Comparison of ENCODE assay signal across 10 mouse cellular contexts in the genomic region with DNA sequence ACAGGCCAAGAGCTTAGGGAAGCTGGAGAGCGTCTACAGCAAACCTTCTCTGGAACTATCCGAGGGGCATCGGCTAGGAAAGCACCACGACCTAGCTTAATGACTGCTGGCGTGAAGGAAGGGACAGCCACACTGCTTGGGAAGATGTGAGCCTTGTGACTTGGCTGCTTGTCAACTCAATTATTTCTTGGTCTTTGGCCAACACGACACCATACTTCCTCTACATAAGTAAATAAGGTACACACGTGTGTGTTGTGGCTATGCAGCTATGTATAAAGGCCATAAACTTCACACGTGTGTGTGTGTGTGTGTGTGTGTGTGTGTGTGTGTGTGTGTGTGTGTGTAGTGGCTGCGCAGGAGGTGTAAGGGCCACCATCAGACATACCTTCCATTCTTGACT.
DNase-seq lines count a peak whose midpoint lies in the region; ATAC-seq and TF ChIP-seq lines count a peak whose summit lies in the region.
"Had no signal": no experiment of that assay in that cellular context is flagged by ENCODE, and none has a peak within 500 bp of the region (broad histone marks: within the 10 kb centered on the region; RNA-seq: fewer than 3 reads in every experiment).

No protein-coding gene starts in this region.

- no peak overlapping the region for H3K4me2 ChIP-seq in lung, embryonic 15.5 days
- H3K4me2 ChIP-seq: liver, embryonic 15.5 days had no signal

- peaks cover 18% of the 10 kb centered on the region for H3K4me1 ChIP-seq in lung, embryonic 15.5 days
- 0 out of 2 replicates have a peak, but pooled peaks cover 2% of the 10 kb centered on the region for H3K4me1 ChIP-seq in lung, adult 2 months (ENCODE audit: control insufficient read depth, insufficient read depth, low read length)
- H3K4me1 ChIP-seq: liver, embryonic 15.5 days had no signal

- no peak overlapping the region for H3K4me3 ChIP-seq in lung, embryonic 15.5 days
- no peak overlapping the region for H3K4me3 ChIP-seq in lung, adult 2 months (replicated peaks; ENCODE audit: extremely low read depth, low read depth, low read length)
- H3K4me3 ChIP-seq: liver, embryonic 15.5 days had no signal

- no peak for TF ChIP-seq CTCF in lung, adult 2 months (IDR thresholded peaks at IDR 0.05; ENCODE audit: insufficient read depth, low read length)

- no peaks in the 10 kb centered on the region for H3K36me3 ChIP-seq in lung, embryonic 15.5 days
- H3K36me3 ChIP-seq: liver, embryonic 15.5 days had no signal

- intact Hi-C loops in heart, postnatal 25 days (cut with DNase I): no loop called here

- H3K9me3 ChIP-seq in lung, embryonic 15.5 days: no peaks in the 10 kb centered on the region
- H3K9me3 ChIP-seq: liver, embryonic 15.5 days had no signal

- H3K27me3 ChIP-seq in lung, embryonic 15.5 days: no peaks in the 10 kb centered on the region
- H3K27me3 ChIP-seq: liver, embryonic 15.5 days had no signal

- H3K9ac ChIP-seq in lung, embryonic 15.5 days: no peak overlapping the region
- H3K9ac ChIP-seq: liver, embryonic 15.5 days had no signal

- peak; percentile 53; the same call in 1 of the 2 replicates for ATAC-seq in lung, embryonic 15.5 days (ENCODE audit: borderline replicate concordance, extremely low read depth, low FRiP score, low TSS enrichment)
- peak; percentile 54; the same call in 1 of the 2 replicates for ATAC-seq in common myeloid progenitor, adult 5-6 weeks (replicated peaks; ENCODE audit: low read depth, poor library complexity, severe bottlenecking)
- ATAC-seq in erythroid progenitor cell, adult 5-6 weeks (replicated peaks; ENCODE audit: low FRiP score, poor library complexity, severe bottlenecking): no peak

- no peak overlapping the region for H3K27ac ChIP-seq in lung, embryonic 15.5 days
- H3K27ac ChIP-seq: liver, embryonic 15.5 days had no signal

- peak; percentile 46 for DNase-seq in heart, postnatal 4 days
- DNase-seq in heart, postnatal 25 days (ENCODE audit: low spot score): no peak
- DNase-seq in lung, adult 2 months: no peak
- peak; percentile 26 for DNase-seq in skeletal muscle tissue, adult 2 months (ENCODE audit: low read depth, low spot score)
- no peak for DNase-seq in spleen, postnatal 14 days (ENCODE audit: low spot score in 2 of 2)
- DNase-seq: heart, adult 11 months had no signal

- TF ChIP-seq POLR2A in lung, adult 2 months (IDR thresholded peaks at IDR 0.05; ENCODE audit: borderline replicate concordance, extremely low read depth, low read depth, low read length): no peak

- WGBS in lung, embryonic 15.5 days: 42% methylated on average over 9 of the region's 9 CpGs
- WGBS in lung, adult 2 months: 41% methylated on average over 9 of the region's 9 CpGs

Comparison
In these comparisons a context has a peak if more than half of its experiments do, and no peak if none do; other contexts are left out.
1. DNase-seq: peak in heart, postnatal 4 days (single experiment) and skeletal muscle tissue, adult 2 months (single experiment); none in heart, postnatal 25 days (single experiment), lung, adult 2 months (single experiment) and spleen, postnatal 14 days (0 of 2).